Mouse (Mus musculus) G1E-ER4 (cell line): ENCODE results near the gene Oas1g. TPM values are rescaled to one million over a fixed set of nuclear protein-coding genes. Genes with fewer than 3 reads are reported as not detected.

ENCODE experiments used
- GATA1 ChIP-seq: IDR thresholded peaks from one replicate; pipeline ENCODE4 v1.8.0; 2012; ENCODE audit warnings: low read length, inconsistent platforms
- polyA plus RNA-seq: library from polyadenylated mRNA; stranded (reverse); fragments of >175 nt; gene quantifications from 2 replicates; pipeline ENCODE4 v1.2.3, GENCODE M21; 2012

Gene Oas1g
- polyA plus RNA-seq, 1 experiment = not detected

GRCm38 (mm10) chr5:120890026-120890425, 2.6 kb upstream of the Oas1g start:
- TF ChIP-seq GATA1 = no peak

GRCm38 (mm10) chr5:120887831-120888230, 418 bp upstream of the Oas1g start:
- TF ChIP-seq GATA1 = no peak

GRCm38 (mm10) chr5:120871469-120871868, 15.9 kb downstream of the Oas1g start:
- no peak for TF ChIP-seq GATA1

- TF ChIP-seq GATA1 = no peak
Measured at GRCm38 (mm10) chr5:120870782-120871181, 16.6 kb downstream of the Oas1g start.

GRCm38 (mm10) chr5:120870081-120870480, 17.3 kb downstream of the Oas1g start:
- no peak for TF ChIP-seq GATA1

GRCm38 (mm10) chr5:120869436-120870015, 17.9 kb downstream of the Oas1g start:
- no peak for TF ChIP-seq GATA1

- no peak for TF ChIP-seq GATA1
Measured at GRCm38 (mm10) chr5:120865336-120865860, 22.0 kb downstream of the Oas1g start.

- TF ChIP-seq GATA1 = no peak
Measured at GRCm38 (mm10) chr5:120861121-120861520, 26.3 kb downstream of the Oas1g start, which contains the start of gene Oas1h. Gene Oas1h (plus strand): TSS chr5:120861421.

GRCm38 (mm10) chr5:120859241-120859640, 28.2 kb downstream of the Oas1g start:
- no peak for TF ChIP-seq GATA1

- TF ChIP-seq GATA1 = no peak
Measured at GRCm38 (mm10) chr5:120849601-120850136, 37.7 kb downstream of the Oas1g start.

GRCm38 (mm10) chr5:120847067-120847466, 40.3 kb downstream of the Oas1g start, which contains the start of gene Oas1f:
Gene Oas1f (plus strand): TSS chr5:120847367.
- TF ChIP-seq GATA1 = no peak

GRCm38 (mm10) chr5:120844713-120845112, 42.7 kb downstream of the Oas1g start:
- TF ChIP-seq GATA1 = no peak

- no peak for TF ChIP-seq GATA1
Measured at GRCm38 (mm10) chr5:120836731-120837585, 50.5 kb downstream of the Oas1g start.

GRCm38 (mm10) chr5:120833335-120834280, 53.8 kb downstream of the Oas1g start:
- TF ChIP-seq GATA1 = no peak

GRCm38 (mm10) chr5:120831031-120831430, 56.4 kb downstream of the Oas1g start:
- no peak for TF ChIP-seq GATA1

Other genes with a start within 250 kb of the Oas1g start
- 6.4 and 8.1 TPM in 2 replicates for gene Rasal1, start 238.8 kb downstream of the Oas1g start, polyA plus RNA-seq
- gene Dtx1, start 175.7 kb downstream of the Oas1g start, polyA plus RNA-seq = 0.10 and 0.19 TPM in 2 replicates
- 0.03 TPM in 1 of 2 replicates, not detected in the other for gene Oas2, start 137.8 kb downstream of the Oas1g start, polyA plus RNA-seq
- 0.12 and 0.22 TPM in 2 replicates for gene Oas3, start 110.0 kb downstream of the Oas1g start, polyA plus RNA-seq
- not detected in 2 replicates for gene Oas1e, start 92.1 kb downstream of the Oas1g start, polyA plus RNA-seq
- gene Oas1c, start 75.1 kb downstream of the Oas1g start, polyA plus RNA-seq = 0.09 and 0.18 TPM in 2 replicates
- gene Oas1f, start 40.2 kb downstream of the Oas1g start, polyA plus RNA-seq = not detected in 2 replicates
- not detected in 2 replicates for gene Oas1h, start 26.2 kb downstream of the Oas1g start, polyA plus RNA-seq
- gene Oas1a, start 19.9 kb upstream of the Oas1g start, polyA plus RNA-seq = 0.25 and 0.28 TPM in 2 replicates
- gene Oas1d, start 26.9 kb upstream of the Oas1g start, polyA plus RNA-seq = not detected in 2 replicates
- not detected in 2 replicates for gene Rph3a, start 122.5 kb upstream of the Oas1g start, polyA plus RNA-seq